Mouse (Mus musculus): ENCODE results near the gene Tas1r2. TPM values are rescaled to one million over a fixed set of nuclear protein-coding genes. Genes with fewer than 3 reads are reported as not detected.
A peak's percentile ranks its signal among the peaks of the same experiment; 100 is the strongest.

The Tas1r2 gene
- polyA plus RNA-seq, 1 experiment from 2014 or later, result not detected

DNA sequence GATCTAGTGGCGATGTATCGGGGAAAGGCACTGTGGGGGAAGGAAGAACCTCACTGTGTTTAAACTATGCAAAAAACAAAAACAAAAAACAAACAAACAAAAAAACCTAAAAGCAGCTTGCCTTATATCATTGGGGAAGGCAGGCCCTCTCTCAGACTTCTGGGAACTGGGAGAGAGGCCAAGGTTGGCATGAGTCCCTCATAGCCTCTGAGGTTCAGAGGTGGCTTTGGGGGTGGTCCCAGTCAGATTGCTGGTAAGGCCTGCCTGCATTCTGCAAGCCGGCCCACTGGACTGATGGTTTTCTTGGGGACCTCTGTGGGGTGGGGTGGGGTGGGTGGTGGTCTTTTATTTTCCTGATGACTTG lies 36.4 kb upstream of the Tas1r2 start:
- ATAC-seq (replicated peaks; ENCODE audit: low FRiP score) (no peak), DNase-seq (ENCODE audit: low spot score) (no peak)
- H3K9ac ChIP-seq (ENCODE audit: low read length), result peak overlapping the region; percentile 64; the same call in 1 of the 2 replicates
- no peaks in the 10 kb centered on the region; the same call in 1 of the 2 replicates for H3K9me3 ChIP-seq (ENCODE audit: control insufficient read depth, low read length)
- H3K27ac ChIP-seq (ENCODE audit: low read depth, low read length), result no peak overlapping the region
- WGBS, result 52% methylated on average over 3 of the region's 3 CpGs
- H3K36me3 ChIP-seq (ENCODE audit: control insufficient read depth, insufficient read depth, low read length), result peaks cover 8% of the 10 kb centered on the region
- H3K4me1 ChIP-seq (replicated peaks; ENCODE audit: control insufficient read depth, insufficient read depth, low read length), result no peaks in the 10 kb centered on the region
- no peaks in the 10 kb centered on the region for H3K27me3 ChIP-seq (ENCODE audit: control insufficient read depth, insufficient read depth, low read length)
- H3K4me2 ChIP-seq (ENCODE audit: low read depth, low read length, severe bottlenecking), result peak overlapping the region; percentile 60
- H3K4me3 ChIP-seq (ENCODE audit: low read depth, low read length), result peak overlapping the region; percentile 43

DNA sequence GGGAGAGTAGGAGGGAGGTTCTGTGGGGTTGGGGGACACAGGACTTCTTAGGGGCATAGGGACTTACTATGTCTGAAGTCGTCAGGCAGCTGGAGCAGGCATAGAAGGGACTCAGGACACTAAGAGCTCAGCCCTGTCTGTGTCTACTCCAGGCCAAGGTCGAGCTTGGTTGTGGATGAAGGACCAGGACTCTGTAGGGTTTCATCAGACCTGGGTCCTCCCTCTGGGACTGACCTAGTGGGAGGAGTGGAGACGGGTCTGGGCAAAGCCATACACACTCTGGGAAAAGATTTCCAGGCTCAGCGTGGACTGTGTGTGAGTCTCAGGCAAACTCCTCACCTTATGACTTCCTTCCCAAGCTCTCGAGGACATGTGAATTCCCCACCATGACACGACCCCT lies 33.6 kb upstream of the Tas1r2 start:
- ATAC-seq (replicated peaks; ENCODE audit: low FRiP score) (no peak), DNase-seq (ENCODE audit: low spot score) (no peak)
- Histone ChIP-seq H3K4me3 (ENCODE audit: low read depth, low read length) (no peak overlapping the region), H3K4me2 (ENCODE audit: low read depth, low read length, severe bottlenecking) (no peak overlapping the region), H3K36me3 (ENCODE audit: control insufficient read depth, insufficient read depth, low read length) (no peaks in the 10 kb centered on the region; the same call in 1 of the 2 replicates), H3K9me3 (ENCODE audit: control insufficient read depth, low read length) (no peaks in the 10 kb centered on the region), H3K9ac (ENCODE audit: low read length) (no peak overlapping the region), H3K4me1 (replicated peaks; ENCODE audit: control insufficient read depth, insufficient read depth, low read length) (peaks cover 3% of the 10 kb centered on the region; the same call in 1 of the 2 replicates), H3K27me3 (ENCODE audit: control insufficient read depth, insufficient read depth, low read length) (no peaks in the 10 kb centered on the region), H3K27ac (ENCODE audit: low read depth, low read length) (no peak overlapping the region)
- 77% methylated on average over 6 of the region's 6 CpGs for WGBS

DNA sequence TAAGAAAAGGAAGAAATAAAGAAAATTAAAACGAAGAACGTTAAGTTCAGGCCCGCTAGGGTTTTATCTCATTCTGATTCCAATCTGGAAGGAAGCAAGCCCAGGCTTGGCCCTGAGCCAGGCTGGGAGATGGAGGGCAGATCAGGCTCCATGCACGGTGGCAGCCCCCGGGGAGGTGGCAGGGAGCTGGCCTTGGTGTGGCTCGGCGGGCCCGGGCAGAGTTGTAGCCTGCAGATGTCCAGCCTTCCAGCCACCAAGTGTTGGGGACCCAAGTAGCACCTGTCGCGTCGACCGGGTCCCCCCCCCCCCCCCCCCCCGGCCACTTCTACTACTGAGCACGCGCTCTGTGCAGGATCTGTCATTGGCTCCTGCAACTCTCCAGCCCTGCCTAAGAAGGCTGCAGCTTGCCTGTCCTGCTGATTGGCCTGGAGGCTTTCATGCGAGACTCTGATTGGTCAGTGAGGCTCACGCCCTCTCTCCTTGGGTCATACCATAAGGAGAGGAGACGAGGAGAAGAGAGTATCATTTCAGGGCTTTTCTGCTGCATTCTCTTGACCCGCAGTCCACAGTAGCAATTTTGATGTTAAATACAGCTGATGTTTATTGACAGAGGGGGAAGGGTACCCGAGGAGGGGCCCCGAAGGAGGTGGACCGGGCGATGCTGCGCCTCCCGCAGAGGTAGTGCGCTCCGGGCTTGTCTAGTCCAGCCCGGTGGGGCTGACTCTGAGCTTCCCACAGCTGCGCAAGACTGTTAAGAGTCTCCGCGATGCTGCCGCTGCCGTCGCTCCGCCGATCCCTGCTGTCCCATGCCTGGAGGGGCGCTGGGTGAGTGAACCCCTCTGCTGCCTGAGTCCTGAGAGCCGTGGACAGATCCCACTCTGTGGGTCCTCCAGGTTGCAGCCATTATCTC lies 30.7 kb upstream of the Tas1r2 start, which contains the start of gene Aldh4a1:
Gene Aldh4a1 (plus strand): TSS at position 494 of the 910 bp plus-strand sequence.
- peak within 1 kb of the TSS; percentile 72 for H3K9ac ChIP-seq (ENCODE audit: low read length)
- H3K4me2 ChIP-seq (ENCODE audit: low read depth, low read length, severe bottlenecking), result peak within 1 kb of the TSS; percentile 87
- peak within 1 kb of the TSS; percentile 57; the same call in 1 of the 2 replicates for H3K27ac ChIP-seq (ENCODE audit: low read depth, low read length)
- ATAC-seq (replicated peaks; ENCODE audit: low FRiP score), result peak; percentile 100
- no peaks in the 10 kb centered on the region for H3K27me3 ChIP-seq (ENCODE audit: control insufficient read depth, insufficient read depth, low read length)
- peaks cover 3% of the 10 kb centered on the region; the same call in 1 of the 2 replicates for H3K4me1 ChIP-seq (replicated peaks; ENCODE audit: control insufficient read depth, insufficient read depth, low read length)
- DNase-seq (ENCODE audit: low spot score), result peak; percentile 94
- H3K9me3 ChIP-seq (ENCODE audit: control insufficient read depth, low read length), result no peaks in the 10 kb centered on the region
- peak within 1 kb of the TSS; percentile 64 for H3K4me3 ChIP-seq (ENCODE audit: low read depth, low read length)
- 2% methylated on average over 36 of the region's 38 CpGs for WGBS
- H3K36me3 ChIP-seq (ENCODE audit: control insufficient read depth, insufficient read depth, low read length), result no peaks in the 10 kb centered on the region

- Histone ChIP-seq H3K36me3 (ENCODE audit: control insufficient read depth, insufficient read depth, low read length) (no peaks in the 10 kb centered on the region), H3K4me3 (ENCODE audit: low read depth, low read length) (peak overlapping the region; percentile 64), H3K27ac (ENCODE audit: low read depth, low read length) (no peak overlapping the region), H3K9ac (ENCODE audit: low read length) (peak overlapping the region; percentile 72), H3K4me1 (replicated peaks; ENCODE audit: control insufficient read depth, insufficient read depth, low read length) (peaks cover 3% of the 10 kb centered on the region; the same call in 1 of the 2 replicates), H3K9me3 (ENCODE audit: control insufficient read depth, low read length) (no peaks in the 10 kb centered on the region), H3K4me2 (ENCODE audit: low read depth, low read length, severe bottlenecking) (peak overlapping the region; percentile 87), H3K27me3 (ENCODE audit: control insufficient read depth, insufficient read depth, low read length) (no peaks in the 10 kb centered on the region)
- WGBS, result 31% methylated on average over 21 of the region's 21 CpGs
- ATAC-seq (replicated peaks; ENCODE audit: low FRiP score), result no peak
- DNase-seq (ENCODE audit: low spot score), result no peak
Measured at GRCm38 (mm10) chr4:139623434-139624115, 29.8 kb upstream of the Tas1r2 start.

GRCm38 (mm10) chr4:139624116-139624489 lies 29.2 kb upstream of the Tas1r2 start:
- H3K36me3 ChIP-seq (ENCODE audit: control insufficient read depth, insufficient read depth, low read length), result no peaks in the 10 kb centered on the region
- no peak overlapping the region for H3K9ac ChIP-seq (ENCODE audit: low read length)
- no peaks in the 10 kb centered on the region for H3K9me3 ChIP-seq (ENCODE audit: control insufficient read depth, low read length)
- ATAC-seq (replicated peaks; ENCODE audit: low FRiP score) (no peak), DNase-seq (ENCODE audit: low spot score) (no peak)
- no peak overlapping the region for H3K27ac ChIP-seq (ENCODE audit: low read depth, low read length)
- H3K4me1 ChIP-seq (replicated peaks; ENCODE audit: control insufficient read depth, insufficient read depth, low read length), result peaks cover 3% of the 10 kb centered on the region; the same call in 1 of the 2 replicates
- no peak overlapping the region for H3K4me3 ChIP-seq (ENCODE audit: low read depth, low read length)
- no peak overlapping the region; the same call in 1 of the 2 replicates for H3K4me2 ChIP-seq (ENCODE audit: low read depth, low read length, severe bottlenecking)
- WGBS, result 70% methylated on average over 5 of the region's 5 CpGs
- no peaks in the 10 kb centered on the region for H3K27me3 ChIP-seq (ENCODE audit: control insufficient read depth, insufficient read depth, low read length)

- H3K36me3 ChIP-seq (ENCODE audit: control insufficient read depth, insufficient read depth, low read length), result no peaks in the 10 kb centered on the region
- 81% methylated on average over 10 of the region's 10 CpGs for WGBS
- DNase-seq (ENCODE audit: low spot score) (no peak), ATAC-seq (replicated peaks; ENCODE audit: low FRiP score) (no peak)
- peaks cover 3% of the 10 kb centered on the region; the same call in 1 of the 2 replicates for H3K4me1 ChIP-seq (replicated peaks; ENCODE audit: control insufficient read depth, insufficient read depth, low read length)
- H3K27ac ChIP-seq (ENCODE audit: low read depth, low read length), result no peak overlapping the region
- H3K4me3 ChIP-seq (ENCODE audit: low read depth, low read length), result no peak overlapping the region
- no peaks in the 10 kb centered on the region for H3K9me3 ChIP-seq (ENCODE audit: control insufficient read depth, low read length)
- H3K4me2 ChIP-seq (ENCODE audit: low read depth, low read length, severe bottlenecking), result no peak overlapping the region
- no peak overlapping the region for H3K9ac ChIP-seq (ENCODE audit: low read length)
- no peaks in the 10 kb centered on the region for H3K27me3 ChIP-seq (ENCODE audit: control insufficient read depth, insufficient read depth, low read length)
Measured at GRCm38 (mm10) chr4:139624706-139625105, 28.6 kb upstream of the Tas1r2 start.

DNA sequence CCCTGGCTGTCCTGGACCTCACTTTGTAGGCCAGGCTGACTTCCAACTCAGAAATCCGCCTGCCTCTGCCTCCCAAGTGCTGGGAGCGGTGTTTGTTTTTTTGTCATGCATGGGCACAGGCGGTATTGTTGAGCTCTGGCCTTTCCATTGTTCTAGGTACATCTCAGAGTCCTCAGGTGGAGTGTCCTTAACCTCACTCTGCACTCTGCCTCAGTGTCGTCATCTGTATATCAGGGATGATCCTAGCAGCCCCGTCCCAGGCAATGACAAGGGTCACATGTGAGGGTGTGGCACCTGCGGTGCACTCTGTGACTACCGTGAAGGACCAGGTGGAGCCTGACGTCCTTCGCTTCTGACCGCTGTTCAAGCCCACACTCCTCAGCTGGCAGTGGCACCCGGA lies 26.0 kb upstream of the Tas1r2 start:
- Histone ChIP-seq H3K4me3 (ENCODE audit: low read depth, low read length) (no peak overlapping the region), H3K9ac (ENCODE audit: low read length) (no peak overlapping the region), H3K9me3 (ENCODE audit: control insufficient read depth, low read length) (no peaks in the 10 kb centered on the region), H3K27ac (ENCODE audit: low read depth, low read length) (no peak overlapping the region), H3K27me3 (ENCODE audit: control insufficient read depth, insufficient read depth, low read length) (no peaks in the 10 kb centered on the region), H3K4me2 (ENCODE audit: low read depth, low read length, severe bottlenecking) (no peak overlapping the region), H3K36me3 (ENCODE audit: control insufficient read depth, insufficient read depth, low read length) (no peaks in the 10 kb centered on the region), H3K4me1 (replicated peaks; ENCODE audit: control insufficient read depth, insufficient read depth, low read length) (peaks cover 3% of the 10 kb centered on the region; the same call in 1 of the 2 replicates)
- no peak for DNase-seq (ENCODE audit: low spot score)
- 93% methylated on average over 11 of the region's 11 CpGs for WGBS
- ATAC-seq (replicated peaks; ENCODE audit: low FRiP score), result no peak

- no peak overlapping the region for H3K9ac ChIP-seq (ENCODE audit: low read length)
- no peaks in the 10 kb centered on the region for H3K9me3 ChIP-seq (ENCODE audit: control insufficient read depth, low read length)
- H3K27me3 ChIP-seq (ENCODE audit: control insufficient read depth, insufficient read depth, low read length), result no peaks in the 10 kb centered on the region
- no peak overlapping the region for H3K27ac ChIP-seq (ENCODE audit: low read depth, low read length)
- no peak for ATAC-seq (replicated peaks; ENCODE audit: low FRiP score)
- H3K4me3 ChIP-seq (ENCODE audit: low read depth, low read length), result no peak overlapping the region
- no peak for DNase-seq (ENCODE audit: low spot score)
- H3K4me2 ChIP-seq (ENCODE audit: low read depth, low read length, severe bottlenecking), result no peak overlapping the region
- no peaks in the 10 kb centered on the region for H3K36me3 ChIP-seq (ENCODE audit: control insufficient read depth, insufficient read depth, low read length)
- no peaks in the 10 kb centered on the region for H3K4me1 ChIP-seq (replicated peaks; ENCODE audit: control insufficient read depth, insufficient read depth, low read length)
- WGBS, result 72% methylated on average over 10 of the region's 10 CpGs
Measured at GRCm38 (mm10) chr4:139630171-139630570, 23.2 kb upstream of the Tas1r2 start.
